In genomic region chr14:31205562-31206467, GRCm38 (mm10) we compare ENCODE assay signal across 7 mouse cellular contexts. TPM values are rescaled to one million over a fixed set of nuclear protein-coding genes. Genes with fewer than 3 reads are reported as not detected.
DNase-seq lines count a peak whose midpoint lies in the region; ATAC-seq lines count a peak whose summit lies in the region.

No protein-coding gene starts in this region.

- peak; percentile 53 for DNase-seq in ES-CJ7 (ENCODE audit: low read depth, low spot score)
- peak; percentile 68 to 86 for DNase-seq in adrenal gland, adult (ENCODE audit: inconsistent age in 2 of 2, low spot score in 1 of 2)
- DNase-seq in embryo, embryonic 10.5 days (ENCODE audit: low spot score) = peak; percentile 71
- DNase-seq in retina, embryonic 14.5 days (ENCODE audit: low spot score) = peak; percentile 45

- H3K36me3 ChIP-seq in heart, embryonic 12.5 days = peaks cover 48% of the 10 kb centered on the region
- H3K36me3 ChIP-seq in kidney, embryonic 16.5 days (ENCODE audit: insufficient read depth, low read length) = peaks cover 33% of the 10 kb centered on the region
- peaks cover 38% of the 10 kb centered on the region for H3K36me3 ChIP-seq in lung, embryonic 15.5 days

- H3K27ac ChIP-seq in heart, embryonic 12.5 days (ENCODE audit: poor library complexity, severe bottlenecking) = peak overlapping the region; percentile 98
- peak overlapping the region; percentile 91 for H3K27ac ChIP-seq in kidney, embryonic 16.5 days (ENCODE audit: low read length)
- H3K27ac ChIP-seq in lung, embryonic 15.5 days = peak overlapping the region; percentile 91

- no peaks in the 10 kb centered on the region for H3K9me3 ChIP-seq in heart, embryonic 12.5 days (replicated peaks)
- no peaks in the 10 kb centered on the region for H3K9me3 ChIP-seq in kidney, embryonic 16.5 days (ENCODE audit: low read length)
- no peaks in the 10 kb centered on the region for H3K9me3 ChIP-seq in lung, embryonic 15.5 days

- peak overlapping the region; percentile 96 for H3K4me2 ChIP-seq in heart, embryonic 12.5 days
- H3K4me2 ChIP-seq in kidney, embryonic 16.5 days (replicated peaks; ENCODE audit: low read depth, low read length) = peak overlapping the region; percentile 94
- peak overlapping the region; percentile 81 for H3K4me2 ChIP-seq in lung, embryonic 15.5 days

- H3K27me3 ChIP-seq in heart, embryonic 12.5 days (replicated peaks) = no peaks in the 10 kb centered on the region
- no peaks in the 10 kb centered on the region for H3K27me3 ChIP-seq in kidney, embryonic 16.5 days (ENCODE audit: insufficient read depth, low read length)
- no peaks in the 10 kb centered on the region for H3K27me3 ChIP-seq in lung, embryonic 15.5 days

- H3K4me3 ChIP-seq in heart, embryonic 12.5 days = peak overlapping the region; percentile 89
- H3K4me3 ChIP-seq in kidney, embryonic 16.5 days (ENCODE audit: low read length) = peak overlapping the region; percentile 65
- H3K4me3 ChIP-seq in lung, embryonic 15.5 days = peak overlapping the region; percentile 87

- H3K9ac ChIP-seq in heart, embryonic 12.5 days = peak overlapping the region; percentile 98
- H3K9ac ChIP-seq in kidney, embryonic 16.5 days (replicated peaks; ENCODE audit: low read length) = peak overlapping the region; percentile 82
- H3K9ac ChIP-seq in lung, embryonic 15.5 days = peak overlapping the region; percentile 94

- WGBS in heart, embryonic 12.5 days = under 1% methylated on average over 38 of the region's 39 CpGs
- WGBS in kidney, embryonic 16.5 days = under 1% methylated on average over 39 of the region's 39 CpGs
- WGBS in lung, embryonic 15.5 days = 1% methylated on average over 39 of the region's 39 CpGs

- ATAC-seq in heart, embryonic 12.5 days (ENCODE audit: insufficient number of reproducible peaks, low FRiP score) = peak; percentile 31
- peak; percentile 73 for ATAC-seq in kidney, embryonic 16.5 days (ENCODE audit: low FRiP score, low TSS enrichment)
- ATAC-seq in lung, embryonic 15.5 days (ENCODE audit: borderline replicate concordance, extremely low read depth, low FRiP score, low TSS enrichment) = peak; percentile 53

- peaks cover 36% of the 10 kb centered on the region for H3K4me1 ChIP-seq in heart, embryonic 12.5 days (replicated peaks)
- peaks cover 17% of the 10 kb centered on the region for H3K4me1 ChIP-seq in kidney, embryonic 16.5 days (ENCODE audit: insufficient read depth, low read length)
- peaks cover 19% of the 10 kb centered on the region for H3K4me1 ChIP-seq in lung, embryonic 15.5 days

RNA-seq across cellular contexts. Expression of gene Tnnc1, which starts 2.3 kb away (rescaled TPM):
- 3,183 and 3,245 TPM in 2 replicates for polyA plus RNA-seq in heart, embryonic 12.5 days (2016; fragmentation: Nextera tagmentation; extraction: Ambion mirVana)
- polyA plus RNA-seq in kidney, embryonic 16.5 days (2015; fragmentation: Nextera tagmentation; extraction: Ambion mirVana) = 10.2 and 10.6 TPM in 2 replicates
- 91.8 and 115 TPM in 2 replicates for polyA plus RNA-seq in lung, embryonic 15.5 days (2015; fragmentation: Nextera tagmentation; extraction: Ambion mirVana)

RNA-seq across cellular contexts. Expression of gene Nisch, which starts 10.9 kb away (rescaled TPM):
- polyA plus RNA-seq in heart, embryonic 12.5 days (2016; fragmentation: Nextera tagmentation; extraction: Ambion mirVana) = 446 and 471 TPM in 2 replicates
- polyA plus RNA-seq in kidney, embryonic 16.5 days (2015; fragmentation: Nextera tagmentation; extraction: Ambion mirVana) = 419 and 421 TPM in 2 replicates
- polyA plus RNA-seq in lung, embryonic 15.5 days (2015; fragmentation: Nextera tagmentation; extraction: Ambion mirVana) = 387 and 413 TPM in 2 replicates

RNA-seq across cellular contexts. Expression of gene Sema3g, which starts 11.8 kb away (rescaled TPM):
- 0.34 and 0.50 TPM in 2 replicates for polyA plus RNA-seq in heart, embryonic 12.5 days (2016; fragmentation: Nextera tagmentation; extraction: Ambion mirVana)
- polyA plus RNA-seq in kidney, embryonic 16.5 days (2015; fragmentation: Nextera tagmentation; extraction: Ambion mirVana) = 5.3 and 5.4 TPM in 2 replicates
- polyA plus RNA-seq in lung, embryonic 15.5 days (2015; fragmentation: Nextera tagmentation; extraction: Ambion mirVana) = 2.1 and 2.5 TPM in 2 replicates

RNA-seq across cellular contexts. Expression of gene Stab1, which starts 37.4 kb away (rescaled TPM):
- 48.3 and 56.7 TPM in 2 replicates for polyA plus RNA-seq in heart, embryonic 12.5 days (2016; fragmentation: Nextera tagmentation; extraction: Ambion mirVana)
- 35.2 and 39.8 TPM in 2 replicates for polyA plus RNA-seq in kidney, embryonic 16.5 days (2015; fragmentation: Nextera tagmentation; extraction: Ambion mirVana)
- 45.3 and 53.6 TPM in 2 replicates for polyA plus RNA-seq in lung, embryonic 15.5 days (2015; fragmentation: Nextera tagmentation; extraction: Ambion mirVana)

RNA-seq across cellular contexts. Expression of gene Phf7, which starts 45.3 kb away (rescaled TPM):
- 8.1 and 11.6 TPM in 2 replicates for polyA plus RNA-seq in heart, embryonic 12.5 days (2016; fragmentation: Nextera tagmentation; extraction: Ambion mirVana)
- polyA plus RNA-seq in kidney, embryonic 16.5 days (2015; fragmentation: Nextera tagmentation; extraction: Ambion mirVana) = 13.9 TPM in 2 replicates
- 13.2 and 14.8 TPM in 2 replicates for polyA plus RNA-seq in lung, embryonic 15.5 days (2015; fragmentation: Nextera tagmentation; extraction: Ambion mirVana)

Comparison
In these comparisons a context has a peak if more than half of its experiments do, and no peak if none do; other contexts are left out.
1. Peak in every context shown above with its lines: DNase-seq, ATAC-seq, H3K4me3 ChIP-seq and H3K27ac ChIP-seq.
2. RNA of gene Tnnc1, which starts 2.3 kb away (polyA plus RNA-seq): 3,183 to 3,245 TPM in heart, embryonic 12.5 days; 91.8 to 115 TPM in lung, embryonic 15.5 days and 10.2 to 10.6 TPM in kidney, embryonic 16.5 days; every median in the first group is over 10 times any median in the second.